Mouse (Mus musculus) heart, adult 2 months (tissue): ENCODE measurements around the gene 6820408C15Rik.

ENCODE experiments used
- CTCF ChIP-seq: fragments of 200-600 bp; IDR thresholded peaks from 2 replicates; pipeline ENCODE4 v1.8.1; 2022; ENCODE audit warnings: antibody characterized with exemption, mild to moderate bottlenecking, moderate library complexity
- POLR2A ChIP-seq: fragments of 200-500 bp; IDR thresholded peaks from 2 replicates; pipeline ENCODE4 v1.6.1; 2011; ENCODE audit warnings: mild to moderate bottlenecking, low read depth, low read length, control low read depth; ENCODE audit not compliant: insufficient read depth

DNA sequence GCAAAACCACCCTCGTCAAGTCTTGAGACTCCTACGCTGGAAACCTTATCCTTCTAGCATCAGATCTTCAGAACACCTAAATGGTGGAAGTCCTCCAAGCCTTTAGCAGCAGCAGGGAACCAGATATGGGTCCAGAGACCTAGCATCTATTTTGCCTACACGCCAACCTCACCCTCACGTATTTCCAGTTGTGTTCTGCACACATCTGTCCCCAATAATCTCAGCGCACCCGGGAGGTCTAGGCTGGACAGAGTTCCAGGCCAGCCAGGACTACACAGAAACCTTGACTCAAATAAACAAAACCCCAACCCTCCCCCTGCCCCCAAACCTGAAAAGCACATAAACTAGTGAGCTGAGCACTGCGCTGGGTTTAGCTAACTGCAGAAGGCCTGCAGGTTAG lies 3.9 kb upstream of the 6820408C15Rik start:
- TF ChIP-seq POLR2A (no peak), CTCF (no peak)
